Mouse (Mus musculus) gastrocnemius, adult 8-10 months (tissue): ENCODE measurements around the gene Slc38a9. TPM values are rescaled to one million over a fixed set of nuclear protein-coding genes. Genes with fewer than 3 reads are reported as not detected.

Experiments used
- DNase-seq, 2 experiments: peaks; one replicate each; pipeline ENCODE4 v3.0.0; 2022; ENCODE audit warnings: low spot score in 2 of 2
- total RNA-seq, 4 experiments: library from RNA; stranded (reverse); gene quantifications; 2 replicates each; pipeline ENCODE4 v1.2.4; 2022

Slc38a9 gene
- 1 to 10 TPM; 4.8 to 5.7 (median 5.3) TPM for total RNA-seq

GRCm38 (mm10) chr13:112660574-112661381 lies at the start of gene Slc38a9:
TSS of gene Slc38a9 (plus strand) at chr13:112660751.
- DNase-seq: peak; percentile 86 to 90

- DNase-seq: no peak
Measured at GRCm38 (mm10) chr13:112621592-112621991, 39.0 kb upstream of the Slc38a9 start.

- no peak for DNase-seq
Measured at GRCm38 (mm10) chr13:112623656-112624055, 36.9 kb upstream of the Slc38a9 start.

GRCm38 (mm10) chr13:112624622-112625021 lies 35.9 kb upstream of the Slc38a9 start:
- DNase-seq: no peak

- DNase-seq: no peak
Measured at GRCm38 (mm10) chr13:112625566-112625965, 35.0 kb upstream of the Slc38a9 start.

- DNase-seq: no peak
Measured at GRCm38 (mm10) chr13:112635174-112635837, 25.2 kb upstream of the Slc38a9 start.

GRCm38 (mm10) chr13:112636498-112636897 lies 24.1 kb upstream of the Slc38a9 start:
- no peak for DNase-seq

- no peak for DNase-seq
Measured at GRCm38 (mm10) chr13:112639111-112639510, 21.4 kb upstream of the Slc38a9 start.

- no peak for DNase-seq
Measured at GRCm38 (mm10) chr13:112642897-112643296, 17.7 kb upstream of the Slc38a9 start.

GRCm38 (mm10) chr13:112644996-112645395 lies 15.6 kb upstream of the Slc38a9 start:
- DNase-seq: no peak

GRCm38 (mm10) chr13:112645529-112646186 lies 14.9 kb upstream of the Slc38a9 start:
- no peak for DNase-seq

- no peak for DNase-seq
Measured at GRCm38 (mm10) chr13:112651183-112651582, 9.4 kb upstream of the Slc38a9 start.

- DNase-seq: no peak
Measured at GRCm38 (mm10) chr13:112652205-112652604, 8.3 kb upstream of the Slc38a9 start, which contains the start of gene Ddx4. TSS of gene Ddx4 (minus strand) at chr13:112652475.

GRCm38 (mm10) chr13:112659986-112660573 lies 471 bp upstream of the Slc38a9 start:
- DNase-seq: no peak

GRCm38 (mm10) chr13:112661687-112662086 lies 1.1 kb downstream of the Slc38a9 start:
- DNase-seq: no peak

GRCm38 (mm10) chr13:112666433-112667024 lies 6.0 kb downstream of the Slc38a9 start:
- DNase-seq: no peak

- DNase-seq: no peak
Measured at GRCm38 (mm10) chr13:112667215-112667614, 6.7 kb downstream of the Slc38a9 start.

GRCm38 (mm10) chr13:112671708-112672107 lies 11.2 kb downstream of the Slc38a9 start:
- DNase-seq: no peak

GRCm38 (mm10) chr13:112672797-112673196 lies 12.2 kb downstream of the Slc38a9 start:
- DNase-seq: no peak

- DNase-seq: peak in 1 of 2 experiments; percentile 46
Measured at GRCm38 (mm10) chr13:112673899-112674447, 13.4 kb downstream of the Slc38a9 start.

- DNase-seq: no peak
Measured at GRCm38 (mm10) chr13:112678154-112678553, 17.6 kb downstream of the Slc38a9 start.
